Mouse (Mus musculus) thymus, adult 2 months (tissue): ENCODE results near the gene Fam53a. TPM values are rescaled to one million over a fixed set of nuclear protein-coding genes. Genes with fewer than 3 reads are reported as not detected.

Source experiments
- DNase-seq: peaks from one replicate; pipeline ENCODE4 v3.0.0; 2021
- H3K27ac ChIP-seq: fragments of 200-500 bp; 2 replicates; pipeline ENCODE4 v1.5.1; 2012; ENCODE audit warnings: low read length, control low read depth; ENCODE audit not compliant: control insufficient read depth, insufficient read depth
- H3K27me3 ChIP-seq: fragments of 200-500 bp; 2 replicates; pipeline ENCODE4 v1.6.1; 2012; ENCODE audit warnings: mild to moderate bottlenecking, low read length, moderate library complexity, mixed read lengths; ENCODE audit not compliant: control insufficient read depth, insufficient read depth
- H3K36me3 ChIP-seq: fragments of 200-500 bp; 2 replicates; pipeline ENCODE4 v1.6.1; 2012; ENCODE audit warnings: mild to moderate bottlenecking, low read length, moderate library complexity; ENCODE audit not compliant: control insufficient read depth, insufficient read depth
- H3K4me1 ChIP-seq: fragments of 200-500 bp; replicated peaks from 2 replicates; pipeline ENCODE4 v1.6.1; 2012; ENCODE audit warnings: low read length; ENCODE audit not compliant: control insufficient read depth, insufficient read depth
- H3K4me3 ChIP-seq: fragments of 200-500 bp; 2 replicates; pipeline ENCODE4 v1.5.1; 2012; ENCODE audit warnings: mild to moderate bottlenecking, low read length, control low read depth, moderate library complexity; ENCODE audit not compliant: control insufficient read depth, insufficient read depth
- CTCF ChIP-seq: fragments of 200-500 bp; IDR thresholded peaks from 2 replicates; pipeline ENCODE4 v1.5.1; 2012; ENCODE audit warnings: mild to moderate bottlenecking, control low read depth, low read length, moderate library complexity, borderline replicate concordance; ENCODE audit not compliant: control insufficient read depth, poor library complexity, insufficient read depth; ENCODE audit errors: extremely low read depth
- POLR2A ChIP-seq: fragments of 200-500 bp; IDR thresholded peaks from 2 replicates; pipeline ENCODE4 v1.6.1; 2012; ENCODE audit warnings: mild to moderate bottlenecking, low read length, control low read depth, moderate library complexity; ENCODE audit not compliant: control insufficient read depth, poor library complexity, insufficient read depth; ENCODE audit errors: extremely low read depth
- WGBS: fragments of 180-500 bp; shearing (Covaris S2); methylation state at CpG from one replicate; pipeline ENCODE4 v1.1.7; 2018; 5-methylcytosine and 5-hydroxymethylcytosine counted together
- polyA plus RNA-seq: library from polyadenylated mRNA; depleted of rRNA; stranded (reverse); fragments of >200 nt; gene quantifications from 2 replicates; pipeline ENCODE4 v1.2.3, GENCODE M21; 2012

Gene Fam53a
- polyA plus RNA-seq, 1 experiment = 89.5 TPM

- Histone ChIP-seq H3K27me3 (no peaks in the 10 kb centered on the region), H3K27ac (no peak overlapping the region), H3K36me3 (no peaks in the 10 kb centered on the region), H3K4me1 (peaks cover under 1% of the 10 kb centered on the region), H3K4me3 (no peak overlapping the region)
- TF ChIP-seq POLR2A = no peak
- no peak for TF ChIP-seq CTCF
- whole genome bisulfite sequencing = 93% methylated on average over 2 of the region's 2 CpGs
- DNase-seq = no peak
Measured at GRCm38 (mm10) chr5:33622671-33623070, 6.8 kb downstream of the Fam53a start.

DNA sequence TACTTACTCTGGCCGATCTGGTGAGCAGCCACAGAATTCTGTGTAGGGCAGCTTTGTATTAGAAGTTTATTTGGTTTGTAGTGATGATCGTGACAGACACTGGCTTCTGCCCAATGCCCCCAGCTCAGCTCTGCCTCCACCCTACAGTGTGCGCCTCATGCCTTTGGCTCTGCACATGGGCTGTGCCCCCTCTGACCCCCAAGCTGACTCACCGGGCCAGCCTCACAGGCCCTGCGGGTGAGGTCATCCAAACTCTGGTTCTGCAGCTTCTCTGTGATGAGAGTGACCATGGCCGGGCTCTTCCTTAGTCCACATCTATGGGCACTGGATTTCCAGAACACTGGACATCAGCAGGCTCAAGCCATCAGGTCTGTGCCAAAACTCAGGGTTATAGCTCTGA, 15.0 kb downstream of the Fam53a start:
- no peak for DNase-seq
- 97% methylated on average over 6 of the region's 6 CpGs for WGBS
- TF ChIP-seq CTCF (no peak), POLR2A (no peak)
- Histone ChIP-seq H3K4me1 (no peaks in the 10 kb centered on the region), H3K36me3 (peaks cover 15% of the 10 kb centered on the region), H3K27ac (no peak overlapping the region), H3K4me3 (no peak overlapping the region), H3K27me3 (no peaks in the 10 kb centered on the region)

- no peaks in the 10 kb centered on the region for H3K4me1 ChIP-seq
- H3K27me3 ChIP-seq = no peaks in the 10 kb centered on the region
- DNase-seq = no peak
- TF ChIP-seq POLR2A (no peak), CTCF (no peak)
- peaks cover 28% of the 10 kb centered on the region for H3K36me3 ChIP-seq
- H3K27ac ChIP-seq = no peak overlapping the region
- H3K4me3 ChIP-seq = no peak overlapping the region
- 90% methylated on average over 1 of the region's 1 CpGs for WGBS
Measured at GRCm38 (mm10) chr5:33611795-33612194, 17.6 kb downstream of the Fam53a start.

- no peak overlapping the region for H3K4me3 ChIP-seq
- no peak for DNase-seq
- H3K4me1 ChIP-seq = peaks cover 6% of the 10 kb centered on the region
- H3K27me3 ChIP-seq = no peaks in the 10 kb centered on the region
- TF ChIP-seq POLR2A = no peak
- no peak for TF ChIP-seq CTCF
- no peak overlapping the region for H3K27ac ChIP-seq
- peaks cover 30% of the 10 kb centered on the region for H3K36me3 ChIP-seq
- 92% methylated on average over 1 of the region's 1 CpGs for WGBS
Measured at GRCm38 (mm10) chr5:33609226-33609625, 20.2 kb downstream of the Fam53a start.

DNA sequence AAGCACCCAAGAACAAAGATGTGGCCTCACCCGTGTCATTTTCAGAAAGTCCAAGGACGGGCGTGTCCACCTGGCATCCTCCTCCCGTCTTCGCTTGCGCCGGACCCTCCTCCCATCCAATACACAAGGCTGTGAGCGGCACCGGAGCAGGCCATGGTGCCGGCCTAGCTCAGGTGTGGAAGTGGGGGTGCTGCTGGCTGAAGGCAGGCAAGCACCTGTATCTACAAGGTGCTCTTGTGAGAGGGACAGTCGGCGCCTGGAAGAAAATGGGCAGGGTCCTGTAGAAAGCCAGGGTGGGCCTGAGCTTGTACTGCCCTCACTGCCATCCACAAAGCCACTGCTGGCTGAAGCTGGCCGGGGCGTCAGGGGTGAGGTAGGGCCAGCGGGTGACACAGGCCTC, 22.0 kb downstream of the Fam53a start:
- TF ChIP-seq POLR2A (no peak), CTCF (no peak)
- peaks cover 6% of the 10 kb centered on the region for H3K4me1 ChIP-seq
- H3K27me3 ChIP-seq = no peaks in the 10 kb centered on the region
- peaks cover 25% of the 10 kb centered on the region for H3K36me3 ChIP-seq
- no peak for DNase-seq
- WGBS = 97% methylated on average over 15 of the region's 15 CpGs
- H3K27ac ChIP-seq = no peak overlapping the region
- H3K4me3 ChIP-seq = no peak overlapping the region

- DNase-seq = no peak
- Histone ChIP-seq H3K4me3 (no peak overlapping the region), H3K27ac (no peak overlapping the region), H3K4me1 (peaks cover 6% of the 10 kb centered on the region), H3K27me3 (no peaks in the 10 kb centered on the region), H3K36me3 (peaks cover 25% of the 10 kb centered on the region)
- 96% methylated on average over 7 of the region's 7 CpGs for WGBS
- TF ChIP-seq CTCF = no peak
- TF ChIP-seq POLR2A = no peak
Measured at GRCm38 (mm10) chr5:33606631-33607030, 22.8 kb downstream of the Fam53a start.

GRCm38 (mm10) chr5:33605314-33605713, 24.1 kb downstream of the Fam53a start:
- 91% methylated on average over 5 of the region's 5 CpGs for WGBS
- no peaks in the 10 kb centered on the region for H3K27me3 ChIP-seq

More at GRCm38 (mm10) chr5:33605314-33605713, 24.1 kb downstream of the Fam53a start:
- no peak for DNase-seq
- Histone ChIP-seq H3K4me3 (no peak overlapping the region), H3K27ac (no peak overlapping the region), H3K4me1 (peaks cover 6% of the 10 kb centered on the region), H3K36me3 (peaks cover 31% of the 10 kb centered on the region)
- TF ChIP-seq CTCF (no peak), POLR2A (no peak)
